Mouse (Mus musculus) stomach, embryonic 16.5 days (tissue): ENCODE data around the gene Fhl3. TPM values are rescaled to one million over a fixed set of nuclear protein-coding genes. Genes with fewer than 3 reads are reported as not detected.
"Not testable (repeated sequence)": the region's sequence is repeated elsewhere in the genome, so short reads cannot be mapped to it uniquely, and the experiment has no call there.

ENCODE experiments used
- ATAC-seq: fragments of 200-750 bp; cut with Nextera tagmentation; 2 replicates; pipeline ENCODE4 v1.8.0; 2017; ENCODE audit warnings: moderate number of reproducible peaks, moderate TSS enrichment; ENCODE audit not compliant: insufficient read depth, low FRiP score
- H3K27ac ChIP-seq: fragments of 300-500 bp; sonication (generic); 2 replicates; pipeline ENCODE4 v1.5.1; 2014; ENCODE audit warnings: low read length
- H3K27me3 ChIP-seq: fragments of 300-500 bp; sonication (generic); 2 replicates; pipeline ENCODE4 v1.6.1; 2014; ENCODE audit warnings: low read length, control low read depth, mixed read lengths; ENCODE audit not compliant: control insufficient read depth, insufficient read depth
- H3K36me3 ChIP-seq: fragments of 300-500 bp; sonication (generic); 2 replicates; pipeline ENCODE4 v1.6.1; 2014; ENCODE audit warnings: low read length; ENCODE audit not compliant: control insufficient read depth, insufficient read depth
- H3K4me1 ChIP-seq: fragments of 300-500 bp; sonication (generic); 2 replicates; pipeline ENCODE4 v1.6.1; 2014; ENCODE audit warnings: low read length, control low read depth, mixed read lengths; ENCODE audit not compliant: control insufficient read depth, insufficient read depth
- H3K4me2 ChIP-seq: fragments of 300-500 bp; sonication (generic); 2 replicates; pipeline ENCODE4 v1.6.1; 2014; ENCODE audit warnings: low read depth, low read length, mixed read lengths
- H3K4me3 ChIP-seq: fragments of 300-500 bp; sonication (generic); replicated peaks from 2 replicates; pipeline ENCODE4 v1.5.1; 2014; ENCODE audit warnings: mild to moderate bottlenecking, low read length
- H3K9ac ChIP-seq: fragments of 300-500 bp; sonication (generic); 2 replicates; pipeline ENCODE4 v1.6.1; 2014; ENCODE audit warnings: low read length
- H3K9me3 ChIP-seq: fragments of 300-500 bp; sonication (generic); replicated peaks from 2 replicates; pipeline ENCODE4 v1.6.1; 2016; ENCODE audit warnings: low read length, control low read depth; ENCODE audit not compliant: control insufficient read depth
- WGBS: fragments of 180-500 bp; shearing (Covaris S2); extraction: QIAGEN DNeasy Blood & Tissue Kit; methylation state at CpG from one replicate; pipeline ENCODE4 v1.1.7; 2014; 5-methylcytosine and 5-hydroxymethylcytosine counted together
- polyA plus RNA-seq: library from polyadenylated mRNA; unstranded; fragments of >200 nt; fragmentation: Nextera tagmentation; extraction: Ambion mirVana; gene quantifications from 2 replicates; pipeline ENCODE4 v1.2.1, GENCODE M21; 2015

Fhl3 gene
- polyA plus RNA-seq, 1 experiment from 2014 or later, result 10.8 TPM

GRCm38 (mm10) chr4:124703881-124704796 lies 3.6 kb downstream of the Fhl3 start:
- Histone ChIP-seq H3K9ac (peak overlapping the region; percentile 71), H3K4me1 (peaks cover 39% of the 10 kb centered on the region), H3K27me3 (no peaks in the 10 kb centered on the region), H3K9me3 (no peaks in the 10 kb centered on the region), H3K36me3 (0 out of 2 replicates have a peak, but pooled peaks cover 4% of the 10 kb centered on the region), H3K4me3 (peak overlapping the region; percentile 9), H3K4me2 (peak overlapping the region; percentile 36), H3K27ac (peak overlapping the region; percentile 91)
- ATAC-seq, result no peak
- WGBS, result 8% methylated on average over 6 of the region's 6 CpGs

- Histone ChIP-seq H3K9ac (peak overlapping the region; percentile 71), H3K27me3 (no peaks in the 10 kb centered on the region), H3K36me3 (0 out of 2 replicates have a peak, but pooled peaks cover 4% of the 10 kb centered on the region), H3K27ac (peak overlapping the region; percentile 91), H3K4me2 (peak overlapping the region; percentile 36), H3K4me1 (peaks cover 41% of the 10 kb centered on the region), H3K9me3 (no peaks in the 10 kb centered on the region), H3K4me3 (peak overlapping the region; percentile 9)
- WGBS, result 13% methylated on average over 11 of the region's 11 CpGs
- ATAC-seq, result no peak
These were observed 4.4 kb downstream of the Fhl3 start for GRCm38 (mm10) chr4:124704797-124705474.

DNA sequence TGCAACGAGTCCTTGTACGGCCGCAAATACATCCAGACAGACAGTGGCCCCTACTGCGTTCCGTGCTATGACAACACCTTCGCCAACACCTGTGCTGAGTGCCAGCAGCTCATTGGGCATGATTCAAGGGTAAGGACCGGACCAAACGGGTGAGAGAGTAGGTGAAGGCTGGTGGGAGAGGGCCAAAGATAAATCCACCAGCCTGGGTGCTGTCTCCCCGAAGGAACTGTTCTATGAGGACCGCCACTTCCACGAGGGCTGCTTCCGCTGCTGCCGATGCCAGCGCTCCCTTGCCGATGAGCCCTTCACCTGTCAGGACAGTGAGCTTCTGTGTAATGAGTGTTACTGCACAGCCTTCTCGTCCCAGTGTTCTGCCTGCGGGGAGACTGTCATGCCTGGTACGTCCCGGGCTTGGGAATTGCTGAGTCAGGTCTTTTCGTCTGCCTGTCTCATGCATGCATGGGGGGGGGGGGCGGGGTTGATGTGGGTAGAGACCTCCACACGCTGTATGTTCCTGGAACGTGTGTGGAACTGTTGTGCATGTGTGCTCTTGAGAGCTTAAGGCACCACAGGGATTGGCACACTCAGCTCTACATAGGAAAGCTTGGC lies 5.3 kb downstream of the Fhl3 start:
- H3K9ac ChIP-seq, result no peak overlapping the region
- peaks cover 47% of the 10 kb centered on the region for H3K4me1 ChIP-seq
- no peaks in the 10 kb centered on the region for H3K27me3 ChIP-seq
- H3K36me3 ChIP-seq, result 0 out of 2 replicates have a peak, but pooled peaks cover 4% of the 10 kb centered on the region
- H3K4me3 ChIP-seq, result no peak overlapping the region
- H3K9me3 ChIP-seq, result no peaks in the 10 kb centered on the region
- peak overlapping the region; percentile 91 for H3K27ac ChIP-seq
- H3K4me2 ChIP-seq, result no peak overlapping the region
- no peak for ATAC-seq
- WGBS, result 86% methylated on average over 23 of the region's 23 CpGs

DNA sequence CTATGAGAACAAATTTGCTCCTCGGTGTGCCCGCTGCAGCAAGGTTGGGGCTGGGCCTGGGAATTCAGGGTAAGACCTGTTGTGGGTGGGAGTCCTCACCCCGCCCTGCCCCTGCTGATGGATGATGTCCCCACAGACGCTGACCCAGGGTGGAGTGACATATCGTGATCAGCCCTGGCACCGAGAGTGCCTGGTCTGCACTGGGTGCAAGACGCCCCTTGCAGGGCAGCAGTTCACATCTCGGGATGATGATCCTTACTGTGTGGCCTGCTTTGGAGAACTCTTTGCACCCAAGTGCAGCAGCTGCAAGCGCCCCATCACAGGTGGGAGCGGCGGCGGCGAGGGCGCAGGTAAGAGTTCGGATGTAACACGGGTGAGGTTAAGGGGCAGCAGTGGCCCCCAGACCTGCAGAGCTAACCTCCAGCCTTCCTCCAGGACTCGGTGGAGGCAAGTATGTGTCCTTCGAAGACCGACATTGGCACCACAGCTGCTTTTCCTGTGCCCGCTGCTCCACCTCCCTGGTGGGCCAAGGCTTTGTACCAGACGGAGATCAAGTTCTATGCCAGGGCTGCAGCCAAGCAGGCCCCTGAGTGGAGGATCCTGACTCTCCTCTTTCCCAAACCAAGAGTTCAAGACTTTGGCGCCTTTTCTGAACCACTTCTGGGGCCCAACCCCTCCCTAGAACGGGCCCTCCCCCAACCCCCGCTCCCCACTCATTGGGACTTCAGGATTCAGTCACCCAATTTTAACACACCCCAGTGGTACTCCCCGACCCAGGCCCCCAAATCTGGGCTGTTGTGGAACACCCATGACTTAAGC lies 7.1 kb downstream of the Fhl3 start:
- H3K27me3 ChIP-seq, H3K36me3 ChIP-seq, H3K9ac ChIP-seq, ATAC-seq, H3K4me3 ChIP-seq, H3K4me2 ChIP-seq, H3K9me3 ChIP-seq: not testable (repeated sequence)
- Histone ChIP-seq H3K4me1 (peaks cover 45% of the 10 kb centered on the region), H3K27ac (peak overlapping the region; percentile 99)
- 89% methylated on average over 25 of the region's 25 CpGs for WGBS

- H3K27me3 ChIP-seq, H3K9me3 ChIP-seq, ATAC-seq, H3K36me3 ChIP-seq: not testable (repeated sequence)
- Histone ChIP-seq H3K9ac (peak overlapping the region; percentile 70), H3K27ac (peak overlapping the region; percentile 99), H3K4me1 (peaks cover 41% of the 10 kb centered on the region), H3K4me2 (peak overlapping the region; percentile 74), H3K4me3 (peak overlapping the region; percentile 45; the same call in 1 of the 2 replicates)
- WGBS, result 8% methylated on average over 1 of the region's 1 CpGs
These were observed 7.7 kb downstream of the Fhl3 start for GRCm38 (mm10) chr4:124708200-124708517.

DNA sequence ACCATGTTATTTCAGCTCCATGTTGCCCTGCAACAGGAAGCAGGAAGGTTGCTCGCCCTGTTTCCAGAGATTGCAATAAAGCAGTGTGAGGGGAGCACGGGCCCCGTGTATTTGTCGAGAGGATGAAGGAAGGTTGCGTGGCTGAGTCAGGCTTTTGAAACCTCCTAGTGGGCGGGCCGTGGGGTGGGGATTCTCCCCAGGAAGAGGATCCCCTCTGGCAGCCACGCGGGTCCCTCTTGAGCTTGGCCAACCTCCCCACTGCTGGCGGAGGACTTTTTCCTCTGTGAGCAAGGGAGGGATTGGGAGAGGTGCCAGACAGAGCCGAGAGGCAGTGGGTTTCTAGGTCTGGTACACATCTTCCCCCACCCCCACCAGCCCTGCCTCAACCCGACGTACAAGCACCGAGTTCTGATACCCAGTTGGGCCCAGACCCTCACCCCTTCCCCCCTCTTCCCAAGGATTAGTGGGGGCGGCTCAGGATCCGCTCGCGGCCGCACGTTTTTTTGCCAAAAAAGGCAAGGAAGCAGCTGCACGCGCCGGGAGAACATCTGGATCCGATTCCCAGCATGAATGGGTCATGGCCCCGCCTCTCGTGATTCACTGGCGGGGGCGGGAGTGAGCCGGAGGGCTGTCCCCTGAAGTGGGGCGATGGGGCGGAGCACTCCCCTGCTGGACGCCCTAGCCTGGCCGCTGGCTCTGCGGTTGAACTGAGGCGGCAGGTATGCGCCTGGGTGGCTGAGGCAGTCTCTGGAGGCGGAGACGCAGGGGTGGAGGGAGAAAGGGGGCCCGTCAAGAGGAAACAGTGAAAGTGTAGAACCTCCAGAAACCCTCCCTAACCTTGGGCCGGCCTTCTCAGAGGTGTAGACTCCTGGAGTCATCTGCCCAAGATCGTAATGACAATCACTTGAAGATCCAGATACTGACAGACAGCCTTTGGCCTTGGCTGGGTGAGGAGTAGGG lies 8.3 kb downstream of the Fhl3 start:
- H3K36me3 ChIP-seq, result 0 out of 2 replicates have a peak, but pooled peaks cover 4% of the 10 kb centered on the region
- no peaks in the 10 kb centered on the region for H3K9me3 ChIP-seq
- no peaks in the 10 kb centered on the region for H3K27me3 ChIP-seq
- peaks cover 35% of the 10 kb centered on the region for H3K4me1 ChIP-seq
- H3K9ac ChIP-seq, result peak overlapping the region; percentile 70
- peak; percentile 93 for ATAC-seq
- H3K27ac ChIP-seq, result peak overlapping the region; percentile 99
- H3K4me2 ChIP-seq, result peak overlapping the region; percentile 74
- WGBS, result 1% methylated on average over 41 of the region's 41 CpGs
- peak overlapping the region; percentile 45 for H3K4me3 ChIP-seq

GRCm38 (mm10) chr4:124709961-124710446 lies 9.5 kb downstream of the Fhl3 start:
- Histone ChIP-seq H3K27me3 (no peaks in the 10 kb centered on the region), H3K4me1 (peaks cover 23% of the 10 kb centered on the region), H3K9me3 (no peaks in the 10 kb centered on the region), H3K4me2 (peak overlapping the region; percentile 74), H3K27ac (peak overlapping the region; percentile 99), H3K36me3 (0 out of 2 replicates have a peak, but pooled peaks cover 4% of the 10 kb centered on the region), H3K4me3 (peak overlapping the region; percentile 45), H3K9ac (peak overlapping the region; percentile 70)
- WGBS, result 2% methylated on average over 18 of the region's 18 CpGs
- ATAC-seq, result no peak
